Mouse (Mus musculus) kidney, postnatal 0 days (tissue): ENCODE measurements around the gene Tdrkh. TPM values are rescaled to one million over a fixed set of nuclear protein-coding genes. Genes with fewer than 3 reads are reported as not detected.

Source experiments
- ATAC-seq: fragments of 200-750 bp; cut with Nextera tagmentation; replicated peaks from 2 replicates; pipeline ENCODE4 v1.8.0; 2017; ENCODE audit warnings: low read depth, moderate number of reproducible peaks, moderate TSS enrichment, moderate library complexity; ENCODE audit not compliant: low FRiP score
- DNase-seq: peaks from one replicate; pipeline ENCODE4 v3.0.0-alpha.2; 2016; ENCODE audit warnings: low spot score
- H3K27ac ChIP-seq: fragments of 300-500 bp; sonication (generic); 2 replicates; pipeline ENCODE4 v1.5.1; 2014; ENCODE audit warnings: mild to moderate bottlenecking
- H3K27me3 ChIP-seq: fragments of 300-500 bp; sonication (generic); 2 replicates; pipeline ENCODE4 v1.6.1; 2014; ENCODE audit warnings: low read length, mixed read lengths; ENCODE audit not compliant: insufficient read depth
- H3K36me3 ChIP-seq: fragments of 300-500 bp; sonication (generic); 2 replicates; pipeline ENCODE4 v1.6.1; 2014; ENCODE audit warnings: low read length, mixed read lengths; ENCODE audit not compliant: insufficient read depth
- H3K4me1 ChIP-seq: fragments of 300-500 bp; sonication (generic); replicated peaks from 2 replicates; pipeline ENCODE4 v1.6.1; 2014; ENCODE audit warnings: antibody characterized with exemption, low read length, mixed read lengths; ENCODE audit not compliant: insufficient read depth
- H3K4me2 ChIP-seq: fragments of 300-500 bp; sonication (generic); 2 replicates; pipeline ENCODE4 v1.6.1; 2014; ENCODE audit warnings: mild to moderate bottlenecking, low read length, moderate library complexity, mixed read lengths
- H3K4me3 ChIP-seq: fragments of 300-500 bp; sonication (generic); replicated peaks from 2 replicates; pipeline ENCODE4 v1.5.1; 2014; ENCODE audit warnings: low read depth, low read length
- H3K9ac ChIP-seq: fragments of 300-500 bp; sonication (generic); 2 replicates; pipeline ENCODE4 v1.6.1; 2014; ENCODE audit warnings: low read depth, low read length
- H3K9me3 ChIP-seq: fragments of 300-500 bp; sonication (generic); replicated peaks from 2 replicates; pipeline ENCODE4 v1.6.1; 2016; ENCODE audit warnings: low read length, inconsistent platforms, mixed read lengths
- CTCF ChIP-seq: IDR thresholded peaks from 2 replicates; pipeline ENCODE4 v1.5.1; 2016; ENCODE audit warnings: antibody characterized with exemption, low read depth, mild to moderate bottlenecking, moderate library complexity
- WGBS: fragments of 180-500 bp; shearing (Covaris S2); extraction: QIAGEN DNeasy Blood & Tissue Kit; methylation state at CpG from one replicate; pipeline ENCODE4 v1.1.7; 2014; 5-methylcytosine and 5-hydroxymethylcytosine counted together
- polyA plus RNA-seq: library from polyadenylated mRNA; unstranded; fragments of >200 nt; fragmentation: Nextera tagmentation; extraction: Ambion mirVana; gene quantifications from 2 replicates; pipeline ENCODE4 v1.2.1, GENCODE M21; 2015

Tdrkh gene
- polyA plus RNA-seq, 1 experiment from 2014 or later = 11.1 TPM

GRCm38 (mm10) chr3:94374636-94375035 lies 38.4 kb upstream of the Tdrkh start:
- Histone ChIP-seq H3K27ac (no peak overlapping the region), H3K27me3 (no peaks in the 10 kb centered on the region)

GRCm38 (mm10) chr3:94375146-94375545 lies 37.9 kb upstream of the Tdrkh start:
- Histone ChIP-seq H3K4me1 (no peaks in the 10 kb centered on the region; the same call in 1 of the 2 replicates), H3K4me3 (no peak overlapping the region), H3K4me2 (no peak overlapping the region), H3K9me3 (no peaks in the 10 kb centered on the region), H3K36me3 (no peaks in the 10 kb centered on the region), H3K9ac (no peak overlapping the region), H3K27me3 (no peaks in the 10 kb centered on the region), H3K27ac (no peak overlapping the region)
- ATAC-seq = no peak
- no peak for TF ChIP-seq CTCF
- DNase-seq = no peak
- 82% methylated on average over 2 of the region's 2 CpGs for WGBS

More at GRCm38 (mm10) chr3:94374636-94375035, 38.4 kb upstream of the Tdrkh start:
- TF ChIP-seq CTCF = no peak
- no peak overlapping the region for H3K9ac ChIP-seq
- no peaks in the 10 kb centered on the region for H3K9me3 ChIP-seq
- H3K36me3 ChIP-seq = no peaks in the 10 kb centered on the region
- H3K4me2 ChIP-seq = no peak overlapping the region
- no peak for DNase-seq
- no peaks in the 10 kb centered on the region; the same call in 1 of the 2 replicates for H3K4me1 ChIP-seq
- no peak for ATAC-seq
- H3K4me3 ChIP-seq = no peak overlapping the region

GRCm38 (mm10) chr3:94375861-94376260 lies 37.2 kb upstream of the Tdrkh start:
- H3K4me1 ChIP-seq = no peaks in the 10 kb centered on the region; the same call in 1 of the 2 replicates
- H3K9ac ChIP-seq = no peak overlapping the region
- TF ChIP-seq CTCF = no peak
- WGBS = 61% methylated on average over 5 of the region's 5 CpGs
- no peaks in the 10 kb centered on the region for H3K27me3 ChIP-seq
- no peak for ATAC-seq
- no peak overlapping the region for H3K4me3 ChIP-seq
- no peak for DNase-seq
- H3K4me2 ChIP-seq = no peak overlapping the region
- no peaks in the 10 kb centered on the region for H3K36me3 ChIP-seq
- no peak overlapping the region for H3K27ac ChIP-seq
- H3K9me3 ChIP-seq = no peaks in the 10 kb centered on the region

DNA sequence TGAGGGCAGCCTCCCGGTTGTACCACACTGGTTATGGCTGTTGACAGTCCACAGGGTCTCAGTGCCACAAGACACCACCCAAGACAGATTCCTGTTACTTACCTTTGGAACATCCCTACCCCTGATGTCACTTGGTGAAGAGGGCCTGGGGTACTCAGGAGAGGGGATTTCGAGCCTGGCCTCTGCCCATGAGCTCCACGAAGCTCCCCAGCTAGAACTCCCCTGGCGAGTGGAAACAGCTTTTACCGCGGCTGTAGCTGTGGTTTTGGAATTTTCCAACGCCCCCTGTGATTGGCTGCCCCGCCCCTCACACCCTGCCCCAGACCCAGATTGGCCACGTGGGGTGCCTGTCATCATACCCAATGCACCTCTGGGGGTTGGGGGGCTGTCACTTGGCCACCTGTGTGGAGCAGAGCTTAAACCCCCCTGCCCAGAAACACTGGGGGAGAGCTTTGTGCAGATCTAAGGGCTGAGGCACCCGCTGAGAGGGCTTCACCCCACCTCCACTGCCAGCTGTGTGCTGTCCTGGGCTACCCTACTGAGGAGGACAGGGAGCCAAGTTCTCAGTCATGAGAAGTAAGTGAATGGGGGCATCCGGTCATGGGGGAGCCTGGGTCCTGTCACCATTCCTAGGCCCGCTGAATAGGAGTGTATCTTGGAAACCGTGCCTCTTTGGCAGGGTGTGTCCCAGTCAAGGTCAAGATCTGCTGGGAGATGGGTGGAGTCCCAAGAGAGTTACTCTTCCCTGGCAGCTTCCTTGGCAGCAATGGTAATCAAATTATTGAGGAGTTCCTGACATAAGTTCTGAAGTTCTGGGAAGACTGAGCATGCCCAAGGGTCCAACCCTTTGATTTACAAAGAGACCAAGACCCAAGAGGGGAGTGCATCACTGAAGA lies 35.8 kb upstream of the Tdrkh start:
- Histone ChIP-seq H3K4me1 (no peaks in the 10 kb centered on the region; the same call in 1 of the 2 replicates), H3K27ac (no peak overlapping the region), H3K4me2 (no peak overlapping the region), H3K36me3 (no peaks in the 10 kb centered on the region), H3K27me3 (no peaks in the 10 kb centered on the region), H3K9me3 (no peaks in the 10 kb centered on the region), H3K9ac (no peak overlapping the region), H3K4me3 (no peak overlapping the region)
- WGBS = 27% methylated on average over 13 of the region's 13 CpGs
- DNase-seq = no peak
- no peak for TF ChIP-seq CTCF
- ATAC-seq = no peak

DNA sequence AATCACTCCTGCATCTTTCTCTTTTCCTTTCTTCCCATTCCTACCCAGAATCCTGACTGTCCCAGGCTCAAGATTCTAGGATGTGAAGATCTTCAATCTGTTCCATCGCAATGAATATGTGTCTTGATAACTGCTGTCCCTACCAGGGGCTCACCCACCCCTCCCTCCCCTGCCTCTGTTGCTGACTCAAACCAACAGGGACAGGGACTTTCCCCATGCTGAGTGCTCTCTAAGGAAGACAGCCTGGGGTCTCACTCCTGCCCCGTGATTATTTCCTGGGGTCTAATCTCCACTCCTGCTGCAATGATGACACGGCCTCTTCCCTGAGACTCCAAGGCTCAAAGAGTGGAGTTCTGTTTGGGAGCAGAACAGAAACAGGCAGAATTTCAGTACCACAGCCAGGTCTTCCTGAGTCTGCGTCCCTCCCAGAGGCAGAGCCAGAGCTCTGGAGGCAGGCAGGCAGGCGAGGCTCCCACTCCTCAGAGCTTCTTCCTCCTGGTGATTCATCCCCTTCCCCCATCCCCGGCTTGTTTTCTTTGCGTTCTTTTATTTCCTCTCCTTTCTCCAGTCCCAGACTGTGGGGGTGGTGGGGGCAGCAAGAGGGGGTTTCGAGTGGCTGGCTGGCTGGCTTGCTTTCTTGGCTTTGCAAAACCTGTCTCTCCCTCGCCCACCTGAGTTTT lies 33.1 kb upstream of the Tdrkh start:
- H3K27ac ChIP-seq = no peak overlapping the region
- ATAC-seq (no peak), DNase-seq (no peak)
- H3K4me2 ChIP-seq = no peak overlapping the region
- no peaks in the 10 kb centered on the region for H3K36me3 ChIP-seq
- H3K4me1 ChIP-seq = no peaks in the 10 kb centered on the region
- H3K27me3 ChIP-seq = no peaks in the 10 kb centered on the region
- no peak overlapping the region for H3K9ac ChIP-seq
- no peak for TF ChIP-seq CTCF
- WGBS = 26% methylated on average over 9 of the region's 9 CpGs
- H3K9me3 ChIP-seq = no peaks in the 10 kb centered on the region
- H3K4me3 ChIP-seq = no peak overlapping the region

DNA sequence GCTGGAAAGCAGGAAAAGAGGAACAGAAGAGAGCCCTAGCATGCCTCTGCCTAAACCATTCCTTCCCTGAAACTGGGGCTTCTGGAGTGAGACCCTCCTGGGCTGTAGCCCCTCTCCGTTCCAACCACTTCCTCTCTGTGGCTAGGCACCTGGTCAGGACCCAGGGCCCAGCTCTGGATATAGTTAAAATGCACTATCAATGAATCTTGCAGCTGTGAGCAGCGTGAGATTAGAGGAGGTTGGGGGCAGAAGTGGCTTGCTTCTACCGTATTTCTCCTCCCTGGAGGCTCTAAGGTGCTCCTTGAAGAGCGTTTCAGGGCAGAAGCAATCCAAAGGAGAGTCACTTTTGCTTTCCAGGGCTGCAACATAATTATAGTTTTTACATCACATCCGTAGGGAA lies 30.8 kb upstream of the Tdrkh start:
- ATAC-seq (no peak), DNase-seq (no peak)
- TF ChIP-seq CTCF = no peak
- no peaks in the 10 kb centered on the region for H3K4me1 ChIP-seq
- no peak overlapping the region for H3K27ac ChIP-seq
- H3K4me2 ChIP-seq = no peak overlapping the region
- H3K9ac ChIP-seq = no peak overlapping the region
- WGBS = 65% methylated on average over 5 of the region's 5 CpGs
- H3K9me3 ChIP-seq = no peaks in the 10 kb centered on the region
- H3K27me3 ChIP-seq = no peaks in the 10 kb centered on the region
- H3K4me3 ChIP-seq = no peak overlapping the region
- no peaks in the 10 kb centered on the region for H3K36me3 ChIP-seq
